Comparison of ENCODE assay signal across 26 mouse cellular contexts in genomic region chr6:57557796-57558317, GRCm38 (mm10). TPM values are rescaled to one million over a fixed set of nuclear protein-coding genes. Genes with fewer than 3 reads are reported as not detected.
DNase-seq lines count a peak whose midpoint lies in the region; ATAC-seq and TF ChIP-seq lines count a peak whose summit lies in the region.
"Had no signal": no experiment of that assay in that cellular context is flagged by ENCODE, and none has a peak within 500 bp of the region (broad histone marks: within the 10 kb centered on the region; RNA-seq: fewer than 3 reads in every experiment).

No protein-coding gene starts in this region.

- H3K4me2 ChIP-seq in liver, embryonic 16.5 days (ENCODE audit: low read depth, low read length), result no peak overlapping the region
- H3K4me2 ChIP-seq in liver, embryonic 12.5 days, result no peak overlapping the region
- H3K4me2 ChIP-seq: embryonic facial prominence, embryonic 12.5 days; forebrain, embryonic 12.5 days had no signal

- H3K27me3 ChIP-seq in kidney, adult 2 months (replicated peaks; ENCODE audit: control insufficient read depth, insufficient read depth, low read length), result no peaks in the 10 kb centered on the region
- H3K27me3 ChIP-seq in liver, embryonic 16.5 days (ENCODE audit: control insufficient read depth, insufficient read depth, low read depth, low read length), result no peaks in the 10 kb centered on the region
- no peaks in the 10 kb centered on the region for H3K27me3 ChIP-seq in liver, embryonic 12.5 days (replicated peaks)
- H3K27me3 ChIP-seq: CH12.LX; embryonic facial prominence, embryonic 12.5 days; forebrain, embryonic 12.5 days; Patski had no signal

- H3K9me3 ChIP-seq in liver, embryonic 16.5 days (replicated peaks; ENCODE audit: control insufficient read depth, low read length), result no peaks in the 10 kb centered on the region
- no peaks in the 10 kb centered on the region for H3K9me3 ChIP-seq in liver, embryonic 12.5 days (replicated peaks)
- H3K9me3 ChIP-seq: embryonic facial prominence, embryonic 10.5 days; embryonic facial prominence, embryonic 12.5 days; forebrain, embryonic 10.5 days; forebrain, embryonic 12.5 days; G1E had no signal

- H3K36me3 ChIP-seq in kidney, adult 2 months (ENCODE audit: control insufficient read depth, insufficient read depth, low read length), result no peaks in the 10 kb centered on the region
- H3K36me3 ChIP-seq in liver, embryonic 16.5 days (ENCODE audit: control insufficient read depth, insufficient read depth), result no peaks in the 10 kb centered on the region
- no peaks in the 10 kb centered on the region for H3K36me3 ChIP-seq in liver, embryonic 12.5 days
- H3K36me3 ChIP-seq: embryonic facial prominence, embryonic 10.5 days; embryonic facial prominence, embryonic 12.5 days; forebrain, embryonic 10.5 days; forebrain, embryonic 12.5 days; G1E had no signal

- H3K27ac ChIP-seq in kidney, adult 2 months (ENCODE audit: insufficient read depth, low read depth, low read length), result peak overlapping the region; percentile 56; the same call in 1 of the 2 replicates
- H3K27ac ChIP-seq in liver, embryonic 16.5 days (ENCODE audit: low read length), result no peak overlapping the region
- no peak overlapping the region for H3K27ac ChIP-seq in liver, embryonic 12.5 days
- H3K27ac ChIP-seq: embryonic facial prominence, embryonic 10.5 days; embryonic facial prominence, embryonic 12.5 days; forebrain, embryonic 10.5 days; forebrain, embryonic 12.5 days had no signal

- TF ChIP-seq CTCF in kidney, adult 2 months (conservative IDR thresholded peaks at IDR 0.05; ENCODE audit: insufficient read depth, insufficient read length, low read depth, low read length), result no peak

- no peak for TF ChIP-seq POLR2A in kidney, adult 2 months (IDR thresholded peaks at IDR 0.05; ENCODE audit: low read depth, low read length)

- H3K4me1 ChIP-seq in kidney, adult 2 months (ENCODE audit: control insufficient read depth, insufficient read depth, low read length), result no peaks in the 10 kb centered on the region
- H3K4me1 ChIP-seq in liver, embryonic 16.5 days (ENCODE audit: control insufficient read depth, low read depth, low read length), result no peaks in the 10 kb centered on the region
- no peaks in the 10 kb centered on the region for H3K4me1 ChIP-seq in liver, embryonic 12.5 days
- H3K4me1 ChIP-seq: embryonic facial prominence, embryonic 10.5 days; embryonic facial prominence, embryonic 12.5 days; forebrain, embryonic 12.5 days had no signal

- WGBS in kidney, adult 2 months, result 55% methylated on average over 4 of the region's 4 CpGs
- 53% methylated on average over 4 of the region's 4 CpGs for WGBS in liver, embryonic 16.5 days (ENCODE audit: insufficient replicate concordance)
- WGBS in liver, embryonic 12.5 days (ENCODE audit: insufficient replicate concordance), result 53% methylated on average over 4 of the region's 4 CpGs

- DNase-seq in kidney, adult 2 months, result no peak
- no peak for DNase-seq in kidney, postnatal 10 days
- DNase-seq in fat pad, adult 2 months (ENCODE audit: extremely low read depth, low read depth, low spot score), result peak; percentile 63
- no peak for DNase-seq in heart, postnatal 4 days
- DNase-seq: adrenal gland, adult 8-10 months; adrenal gland, postnatal 14 days; adrenal gland, postnatal 36 days; B cell, adult 2 months; cerebellum, adult 11-12 months; cerebellum, adult 2 months; cerebellum, adult 9-10 months; cerebellum, postnatal 10 days; cerebellum, postnatal 25 days had no signal

- H3K4me3 ChIP-seq in kidney, adult 2 months (ENCODE audit: insufficient read depth, low read depth, low read length), result no peak overlapping the region
- H3K4me3 ChIP-seq in liver, embryonic 16.5 days (ENCODE audit: low read depth, low read length), result no peak overlapping the region
- H3K4me3 ChIP-seq in liver, embryonic 12.5 days, result no peak overlapping the region
- H3K4me3 ChIP-seq: embryonic facial prominence, embryonic 10.5 days; embryonic facial prominence, embryonic 12.5 days; forebrain, embryonic 10.5 days; forebrain, embryonic 12.5 days had no signal

- no peak overlapping the region for H3K9ac ChIP-seq in liver, embryonic 16.5 days (ENCODE audit: low read depth, low read length)
- no peak overlapping the region for H3K9ac ChIP-seq in liver, embryonic 12.5 days
- H3K9ac ChIP-seq: embryonic facial prominence, embryonic 12.5 days; forebrain, embryonic 12.5 days had no signal

- ATAC-seq in liver, embryonic 16.5 days (ENCODE audit: low read depth), result 0 out of 2 replicates have a peak, but pooled peaks have one; percentile 11
- no peak for ATAC-seq in liver, embryonic 12.5 days
- ATAC-seq: activated CD4-positive, CD25-positive, alpha-beta regulatory T cell, adult 4 months; CD4-positive, CD25-positive, alpha-beta regulatory T cell, adult 4 months; forebrain, embryonic 14.5 days; forebrain, embryonic 16.5 days; Patski had no signal

RNA-seq across cellular contexts. Expression of gene Ppm1k, which starts 22.6 kb away (rescaled TPM):
- polyA plus RNA-seq in kidney, adult 2 months (2012; rRNA removed), result 3.2 and 6.2 TPM in 2 replicates
- 6.4 and 6.6 TPM in 2 replicates for polyA plus RNA-seq in liver, embryonic 16.5 days (2015; fragmentation: Nextera tagmentation; extraction: Ambion mirVana)
- 2.2 and 2.9 TPM in 2 replicates for polyA plus RNA-seq in liver, embryonic 12.5 days (2016; fragmentation: Nextera tagmentation; extraction: Ambion mirVana)
- total RNA-seq in heart, postnatal 4 days (2021), result 10 to 100 TPM; 14.7 to 18.8 TPM

RNA-seq across cellular contexts. Expression of gene Herc6, which starts 22.9 kb away (rescaled TPM):
- polyA plus RNA-seq in kidney, adult 2 months (2012; rRNA removed), result 3.5 and 4.0 TPM in 2 replicates
- polyA plus RNA-seq in liver, embryonic 16.5 days (2015; fragmentation: Nextera tagmentation; extraction: Ambion mirVana), result 2.7 TPM in 2 replicates
- 2.9 and 3.8 TPM in 2 replicates for polyA plus RNA-seq in liver, embryonic 12.5 days (2016; fragmentation: Nextera tagmentation; extraction: Ambion mirVana)
- total RNA-seq in heart, postnatal 4 days (2021), result 1 to 10 TPM; 5.6 to 5.7 TPM
- polyA plus RNA-seq: G1E had no signal
